Mouse (Mus musculus) MEL (cell line): ENCODE results near the gene Tas2r134. TPM values are rescaled to one million over a fixed set of nuclear protein-coding genes. Genes with fewer than 3 reads are reported as not detected.

Experiments used
- DNase-seq: peaks from one replicate; pipeline ENCODE4 v3.0.0; 2011; ENCODE audit warnings: low read depth, low spot score
- H3K27ac ChIP-seq: 2 replicates; pipeline ENCODE4 v1.5.1; 2012; ENCODE audit warnings: low read depth, mild to moderate bottlenecking, control low read depth, low read length, moderate library complexity; ENCODE audit not compliant: control insufficient read depth
- H3K27me3 ChIP-seq, 2 experiments: fragments of 150-350 bp in 1 of 2; sonication (generic) in 1 of 2; 2 replicates each; pipeline ENCODE4 v1.6.1; 2012; ENCODE audit warnings: low read length in 2 of 2, mild to moderate bottlenecking in 2 of 2, improper control_type of control experiment in 1 of 2, moderate library complexity in 1 of 2; ENCODE audit not compliant: insufficient read depth in 2 of 2, control insufficient read depth in 1 of 2
- H3K36me3 ChIP-seq, 2 experiments: 2 replicates each; pipeline ENCODE4 v1.6.1; 2012 to 2014; ENCODE audit warnings: low read length in 2 of 2, improper control_type of control experiment in 1 of 2, inconsistent platforms in 1 of 2, mild to moderate bottlenecking in 1 of 2; ENCODE audit not compliant: insufficient read depth in 2 of 2, control insufficient read depth in 1 of 2
- H3K4me1 ChIP-seq, 2 experiments: fragments of 150-350 bp in 1 of 2; sonication (generic) in 1 of 2; 2 replicates each; pipeline ENCODE4 v1.6.1; 2012; ENCODE audit warnings: low read length in 2 of 2, improper control_type of control experiment in 1 of 2, mild to moderate bottlenecking in 1 of 2; ENCODE audit not compliant: insufficient read depth in 2 of 2, control insufficient read depth in 1 of 2
- H3K4me3 ChIP-seq, 2 experiments: fragments of 150-350 bp in 1 of 2; sonication (generic) in 1 of 2; 2 replicates each; pipeline ENCODE4 v1.5.1; 2012; ENCODE audit warnings: low read depth in 2 of 2, low read length in 2 of 2, mild to moderate bottlenecking in 2 of 2, moderate library complexity in 2 of 2, control low read depth in 1 of 2, improper control_type of control experiment in 1 of 2; ENCODE audit not compliant: control insufficient read depth in 1 of 2, insufficient read depth in 1 of 2
- H3K79me2 ChIP-seq: 2 replicates; pipeline ENCODE4 v1.6.1; 2012; ENCODE audit warnings: mild to moderate bottlenecking, low read length, moderate library complexity; ENCODE audit not compliant: control insufficient read depth, poor library complexity, insufficient read depth
- H3K9ac ChIP-seq: 2 replicates; pipeline ENCODE4 v1.6.1; 2012; ENCODE audit warnings: low read depth, mild to moderate bottlenecking, control low read depth, low read length, moderate library complexity; ENCODE audit not compliant: control insufficient read depth, poor library complexity, severe bottlenecking
- H3K9me3 ChIP-seq: fragments of 150-350 bp; sonication (generic); replicated peaks from 2 replicates; pipeline ENCODE4 v1.6.1; 2012; ENCODE audit warnings: mild to moderate bottlenecking, low read length, improper control_type of control experiment, moderate library complexity; ENCODE audit not compliant: insufficient read depth
- BHLHE40 ChIP-seq: IDR thresholded peaks from 2 replicates; pipeline ENCODE4 v1.6.1; 2012; ENCODE audit warnings: low read depth, mild to moderate bottlenecking, inconsistent platforms, low read length, improper control_type of control experiment, borderline replicate concordance
- CHD2 ChIP-seq: IDR thresholded peaks from 2 replicates; pipeline ENCODE4 v1.6.1; 2011; ENCODE audit warnings: low read length, improper control_type of control experiment
- CTCF ChIP-seq, 3 experiments: IDR thresholded peaks in 2 of 3; conservative IDR thresholded peaks in 1 of 3; 2 replicates each; pipeline ENCODE4 v1.5.1; 2011 to 2012; ENCODE audit warnings: low read length in 3 of 3, low read depth in 2 of 3, mild to moderate bottlenecking in 2 of 3, improper control_type of control experiment in 1 of 3, inconsistent platforms in 1 of 3, mixed read lengths in 1 of 3, moderate library complexity in 1 of 3; ENCODE audit not compliant: control insufficient read depth in 1 of 3, insufficient read depth in 1 of 3, poor library complexity in 1 of 3, severe bottlenecking in 1 of 3
- E2F4 ChIP-seq: IDR thresholded peaks from 2 replicates; pipeline ENCODE4 v1.6.1; 2011; ENCODE audit warnings: low read depth, low read length, improper control_type of control experiment, borderline replicate concordance
- ELF1 ChIP-seq: IDR thresholded peaks from 2 replicates; pipeline ENCODE4 v1.6.1; 2014; ENCODE audit warnings: low read depth, mild to moderate bottlenecking, inconsistent platforms, low read length, improper control_type of control experiment, moderate library complexity
- EP300 ChIP-seq, 2 experiments: IDR thresholded peaks; 2 replicates each; pipeline ENCODE4 v1.6.1; 2011; ENCODE audit warnings: improper control_type of control experiment in 2 of 2, low read length in 2 of 2, low read depth in 1 of 2, mild to moderate bottlenecking in 1 of 2
- GABPA ChIP-seq: IDR thresholded peaks from 2 replicates; pipeline ENCODE4 v1.6.1; 2012; ENCODE audit warnings: low read depth, mild to moderate bottlenecking, inconsistent platforms, low read length, improper control_type of control experiment, moderate library complexity
- GATA1 ChIP-seq: IDR thresholded peaks from 2 replicates; pipeline ENCODE4 v1.6.1; 2011; ENCODE audit warnings: low read depth, low read length, improper control_type of control experiment
- JUND ChIP-seq: IDR thresholded peaks from 2 replicates; pipeline ENCODE4 v1.6.1; 2011; ENCODE audit warnings: low read depth, mild to moderate bottlenecking, improper control_type of control experiment, low read length
- KAT2A ChIP-seq: conservative IDR thresholded peaks from 2 replicates; pipeline ENCODE4 v1.6.1; 2012; ENCODE audit warnings: low read depth, low read length, improper control_type of control experiment, inconsistent platforms
- MAFK ChIP-seq: IDR thresholded peaks from 2 replicates; pipeline ENCODE4 v1.6.1; 2011; ENCODE audit warnings: low read depth, mild to moderate bottlenecking, low read length, improper control_type of control experiment, borderline replicate concordance
- MAX ChIP-seq: IDR thresholded peaks from 2 replicates; pipeline ENCODE4 v1.6.1; 2011; ENCODE audit warnings: low read length, improper control_type of control experiment
- MAZ ChIP-seq: IDR thresholded peaks from 2 replicates; pipeline ENCODE4 v1.6.1; 2012; ENCODE audit warnings: low read depth, mild to moderate bottlenecking, inconsistent platforms, low read length, improper control_type of control experiment
- MXI1 ChIP-seq: IDR thresholded peaks from 2 replicates; pipeline ENCODE4 v1.6.1; 2011; ENCODE audit warnings: mild to moderate bottlenecking, low read depth, low read length, improper control_type of control experiment
- MYB ChIP-seq: IDR thresholded peaks from 2 replicates; pipeline ENCODE4 v1.6.1; 2011; ENCODE audit warnings: mild to moderate bottlenecking, low read depth, low read length, improper control_type of control experiment
- POLR2A ChIP-seq, 2 experiments: IDR thresholded peaks; 2 replicates each; pipeline ENCODE4 v1.6.1; 2011 to 2012; ENCODE audit warnings: low read length in 2 of 2, mild to moderate bottlenecking in 2 of 2, control low read depth in 1 of 2, improper control_type of control experiment in 1 of 2, low read depth in 1 of 2, moderate library complexity in 1 of 2; ENCODE audit not compliant: control insufficient read depth in 1 of 2, insufficient read depth in 1 of 2, poor library complexity in 1 of 2
- POLR2AphosphoS2 ChIP-seq: IDR thresholded peaks from 2 replicates; pipeline ENCODE4 v1.6.1; 2011; ENCODE audit warnings: low read length, improper control_type of control experiment
- POLR2AphosphoS5 ChIP-seq: IDR thresholded peaks from 2 replicates; pipeline ENCODE4 v1.6.1; 2012; ENCODE audit warnings: low read depth, borderline replicate concordance, mild to moderate bottlenecking, inconsistent platforms, low read length, moderate library complexity, mixed read lengths
- RAD21 ChIP-seq: IDR thresholded peaks from 2 replicates; pipeline ENCODE4 v1.6.1; 2011; ENCODE audit warnings: mild to moderate bottlenecking, low read depth, low read length, improper control_type of control experiment
- RCOR1 ChIP-seq: IDR thresholded peaks from 2 replicates; pipeline ENCODE4 v1.6.1; 2012; ENCODE audit warnings: low read depth, mild to moderate bottlenecking, inconsistent platforms, low read length, improper control_type of control experiment
- TBP ChIP-seq: IDR thresholded peaks from 2 replicates; pipeline ENCODE4 v1.8.0; 2011; ENCODE audit warnings: low read depth, low read length, improper control_type of control experiment
- UBTF ChIP-seq: IDR thresholded peaks from 2 replicates; pipeline ENCODE4 v1.6.1; 2012; ENCODE audit warnings: low read depth, mild to moderate bottlenecking, inconsistent platforms, low read length, improper control_type of control experiment, moderate library complexity, borderline replicate concordance; ENCODE audit not compliant: insufficient read depth
- USF1 ChIP-seq: IDR thresholded peaks from 2 replicates; pipeline ENCODE4 v1.6.1; 2014; ENCODE audit warnings: low read depth, mild to moderate bottlenecking, inconsistent platforms, low read length, improper control_type of control experiment, moderate library complexity
- USF2 ChIP-seq, 2 experiments: IDR thresholded peaks; 2 replicates each; pipeline ENCODE4 v1.6.1; 2011 to 2012; ENCODE audit warnings: improper control_type of control experiment in 2 of 2, low read length in 2 of 2, borderline replicate concordance in 1 of 2, inconsistent platforms in 1 of 2, low read depth in 1 of 2, mild to moderate bottlenecking in 1 of 2; ENCODE audit not compliant: insufficient read depth in 1 of 2
- ZC3H11A ChIP-seq: IDR thresholded peaks from 2 replicates; pipeline ENCODE4 v1.6.1; 2012; ENCODE audit warnings: low read depth, mild to moderate bottlenecking, inconsistent platforms, low read length, improper control_type of control experiment
- ZKSCAN1 ChIP-seq: IDR thresholded peaks from 2 replicates; pipeline ENCODE4 v1.6.1; 2012; ENCODE audit warnings: low read depth, mild to moderate bottlenecking, inconsistent platforms, low read length, improper control_type of control experiment, moderate library complexity
- ZMIZ1 ChIP-seq: IDR thresholded peaks from 2 replicates; pipeline ENCODE4 v1.6.1; 2012; ENCODE audit warnings: low read depth, mild to moderate bottlenecking, inconsistent platforms, low read length, improper control_type of control experiment, moderate library complexity
- polyA plus RNA-seq, 2 experiments: library from polyadenylated mRNA; stranded (reverse) in 1 of 2; unstranded in 1 of 2; fragments of >175 nt in 1 of 2; fragments of >200 nt in 1 of 2; gene quantifications; 2 replicates each; pipeline versions ENCODE4 v1.2.1 to v1.2.4; 2012; ENCODE audit warnings: low replicate concordance in 2 of 2, low read depth in 1 of 2; ENCODE audit not compliant: insufficient read length in 2 of 2, insufficient read depth in 1 of 2, missing spikeins in 1 of 2
- total RNA-seq: library from RNA; depleted of rRNA; stranded (reverse); fragments of 300-350 nt; gene quantifications from 2 replicates; pipeline ENCODE4 v1.2.3, GENCODE M21; 2012

The Tas2r134 gene
- total and polyA plus RNA-seq, 3 experiments = not detected

- Histone ChIP-seq H3K27me3 (no peaks in the 10 kb centered on the region), H3K9ac (no peak overlapping the region), H3K9me3 (no peaks in the 10 kb centered on the region), H3K79me2 (no peaks in the 10 kb centered on the region), H3K4me3 (no peak overlapping the region), H3K27ac (no peak overlapping the region), H3K4me1 (no peaks in the 10 kb centered on the region), H3K36me3 (no peaks in the 10 kb centered on the region)
- TF ChIP-seq CHD2 (no peak), USF1 (no peak), GABPA (no peak), RAD21 (no peak), BHLHE40 (no peak), ZMIZ1 (no peak), UBTF (no peak), ZC3H11A (no peak), ELF1 (no peak), E2F4 (no peak), JUND (no peak), POLR2AphosphoS5 (no peak), MAFK (no peak), MAX (no peak), MXI1 (no peak), MAZ (no peak), EP300 (IDR thresholded peaks at IDR 0.05; ENCODE audit: low read depth in 1 of 2, low read length in 2 of 2) (no peak), USF2 (IDR thresholded peaks at IDR 0.05; ENCODE audit: borderline replicate concordance in 1 of 2, insufficient read depth in 1 of 2, low read depth in 1 of 2, low read length in 2 of 2) (no peak)
- no peak for DNase-seq
Measured at GRCm38 (mm10) chr2:51621931-51622330, 5.4 kb upstream of the Tas2r134 start.

GRCm38 (mm10) chr2:51626007-51626406, 1.3 kb upstream of the Tas2r134 start:
- Histone ChIP-seq H3K9ac (no peak overlapping the region), H3K4me1 (no peaks in the 10 kb centered on the region), H3K36me3 (no peaks in the 10 kb centered on the region), H3K27me3 (no peaks in the 10 kb centered on the region), H3K9me3 (no peaks in the 10 kb centered on the region), H3K27ac (no peak overlapping the region), H3K4me3 (no peak overlapping the region), H3K79me2 (no peaks in the 10 kb centered on the region)
- no peak for DNase-seq
- TF ChIP-seq POLR2A (IDR thresholded peaks at IDR 0.05; ENCODE audit: control insufficient read depth in 1 of 2, insufficient read depth in 1 of 2, low read depth in 1 of 2, low read length in 2 of 2, poor library complexity in 1 of 2) = no peak
- no peak for TF ChIP-seq E2F4
- TF ChIP-seq POLR2AphosphoS2 = no peak
- TF ChIP-seq MAFK = no peak
- no peak for TF ChIP-seq MYB
- no peak for TF ChIP-seq KAT2A
- TF ChIP-seq USF1 = no peak
- no peak for TF ChIP-seq ZC3H11A
- TF ChIP-seq MAZ = no peak
- no peak for TF ChIP-seq ELF1
- no peak for TF ChIP-seq RAD21
- no peak for TF ChIP-seq UBTF
- no peak for TF ChIP-seq ZMIZ1
- TF ChIP-seq USF2 (IDR thresholded peaks at IDR 0.05; ENCODE audit: borderline replicate concordance in 1 of 2, insufficient read depth in 1 of 2, low read depth in 1 of 2, low read length in 2 of 2) = no peak
- no peak for TF ChIP-seq RCOR1
- no peak for TF ChIP-seq CTCF (IDR thresholded peaks at IDR 0.05 in 2 of 3, conservative IDR thresholded peaks at IDR 0.05 in 1 of 3; ENCODE audit: control insufficient read depth in 1 of 3, insufficient read depth in 1 of 3, low read depth in 2 of 3, low read length in 3 of 3, poor library complexity in 1 of 3, severe bottlenecking in 1 of 3)
- no peak for TF ChIP-seq GATA1
- no peak for TF ChIP-seq ZKSCAN1
- no peak for TF ChIP-seq TBP
